Mouse (Mus musculus): Measurements from ENCODE around the gene Fam178b.

- TF ChIP-seq CTCF (IDR thresholded peaks at IDR 0.05; ENCODE audit: extremely low read depth, insufficient read length, insufficient replicate concordance, low read depth, low read length) = no peak
- TF ChIP-seq POLR2A (IDR thresholded peaks at IDR 0.05; ENCODE audit: low read depth, low read length) = no peak
These were observed 149.4 kb downstream of the Fam178b start for GRCm38 (mm10) chr1:36533546-36533945.
